Mouse (Mus musculus): ENCODE data around the gene Senp3. TPM values are rescaled to one million over a fixed set of nuclear protein-coding genes. Genes with fewer than 3 reads are reported as not detected.

Senp3 gene
- polyA plus RNA-seq, 1 experiment from 2014 or later: 59.2 TPM

- H3K27ac ChIP-seq (replicated peaks): no peak overlapping the region
- no peak for ATAC-seq (ENCODE audit: extremely low read depth, insufficient number of reproducible peaks, low FRiP score, low TSS enrichment)
- H3K4me2 ChIP-seq: no peak overlapping the region
- WGBS: 69% methylated on average over 18 of the region's 18 CpGs
- H3K4me1 ChIP-seq: peaks cover 16% of the 10 kb centered on the region
- H3K9me3 ChIP-seq: 0 out of 2 replicates have a peak, but pooled peaks cover 4% of the 10 kb centered on the region
- H3K36me3 ChIP-seq: no peaks in the 10 kb centered on the region
- H3K4me3 ChIP-seq: no peak overlapping the region
- no peak overlapping the region for H3K9ac ChIP-seq
- no peaks in the 10 kb centered on the region for H3K27me3 ChIP-seq (replicated peaks)
Measured at GRCm38 (mm10) chr11:69714636-69715329, 32.9 kb upstream of the Senp3 start.

DNA sequence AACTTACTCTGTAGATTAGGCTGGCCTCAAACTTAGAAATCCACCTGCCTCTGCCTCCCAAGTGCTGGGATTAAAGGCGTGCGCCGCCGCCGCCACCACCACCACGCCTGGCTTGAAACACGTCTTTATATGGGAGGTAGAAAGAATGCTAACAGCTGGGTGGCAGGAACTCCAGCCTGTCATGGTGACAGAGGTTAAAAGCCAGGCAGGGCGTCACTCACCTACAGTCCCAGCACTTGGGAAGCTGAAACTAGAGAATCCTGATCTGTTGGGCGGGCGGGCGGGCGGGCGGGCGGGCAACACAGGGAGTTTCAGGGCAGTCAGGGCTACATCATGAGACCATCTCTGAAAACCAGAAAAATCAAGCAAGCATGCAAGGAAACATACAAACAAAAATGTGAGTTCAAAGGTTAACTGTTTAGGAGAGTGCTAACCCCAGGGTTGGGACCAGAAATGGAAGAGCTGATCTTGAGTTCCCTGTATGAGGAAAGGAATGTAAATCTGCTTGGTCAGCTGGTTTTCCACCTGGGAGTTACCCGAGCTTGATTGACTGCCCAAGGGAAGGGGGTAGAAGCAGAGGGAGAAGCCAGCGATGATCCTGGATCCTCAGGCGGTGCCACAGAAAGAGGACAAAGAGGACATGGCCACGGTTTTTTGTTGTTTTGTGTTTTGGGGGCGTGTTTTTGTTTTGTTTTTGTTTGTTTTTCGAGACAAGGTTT is 31.2 kb upstream of the Senp3 start:
- Histone ChIP-seq H3K4me3 (no peak overlapping the region), H3K4me1 (peaks cover 21% of the 10 kb centered on the region), H3K4me2 (no peak overlapping the region), H3K9ac (no peak overlapping the region), H3K27ac (replicated peaks) (no peak overlapping the region), H3K36me3 (no peaks in the 10 kb centered on the region), H3K27me3 (replicated peaks) (no peaks in the 10 kb centered on the region), H3K9me3 (0 out of 2 replicates have a peak, but pooled peaks cover 4% of the 10 kb centered on the region)
- ATAC-seq (ENCODE audit: extremely low read depth, insufficient number of reproducible peaks, low FRiP score, low TSS enrichment): no peak
- 76% methylated on average over 20 of the region's 20 CpGs for WGBS

GRCm38 (mm10) chr11:69711082-69711481 is 29.2 kb upstream of the Senp3 start:
- 67% methylated on average over 2 of the region's 2 CpGs for WGBS
- 0 out of 2 replicates have a peak, but pooled peaks cover 4% of the 10 kb centered on the region for H3K9me3 ChIP-seq
- H3K4me2 ChIP-seq: no peak overlapping the region
- no peaks in the 10 kb centered on the region for H3K36me3 ChIP-seq
- H3K27ac ChIP-seq (replicated peaks): no peak overlapping the region
- no peak overlapping the region for H3K9ac ChIP-seq
- no peaks in the 10 kb centered on the region for H3K27me3 ChIP-seq (replicated peaks)
- H3K4me1 ChIP-seq: peaks cover 24% of the 10 kb centered on the region
- ATAC-seq (ENCODE audit: extremely low read depth, insufficient number of reproducible peaks, low FRiP score, low TSS enrichment): no peak
- no peak overlapping the region for H3K4me3 ChIP-seq

DNA sequence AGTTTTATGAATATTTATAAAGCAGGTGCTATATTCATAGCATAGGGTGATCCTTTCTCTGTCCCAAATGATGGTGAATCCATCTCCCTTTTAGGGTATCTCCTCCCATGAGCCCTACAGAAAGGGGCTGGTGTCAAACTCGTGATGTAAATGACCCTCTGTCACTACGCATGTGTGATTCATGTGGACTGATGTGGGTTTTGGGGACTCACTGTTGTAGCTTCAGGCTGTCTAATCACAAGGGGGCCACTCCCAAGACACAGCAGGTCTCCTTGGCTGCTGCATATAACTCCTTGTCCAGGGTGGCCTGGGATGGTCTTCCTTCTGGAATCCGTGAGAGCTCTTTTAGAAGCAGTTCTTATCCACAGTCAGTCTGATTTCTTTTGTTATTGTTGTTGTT is 28.6 kb upstream of the Senp3 start:
- 73% methylated on average over 3 of the region's 3 CpGs for WGBS

DNA sequence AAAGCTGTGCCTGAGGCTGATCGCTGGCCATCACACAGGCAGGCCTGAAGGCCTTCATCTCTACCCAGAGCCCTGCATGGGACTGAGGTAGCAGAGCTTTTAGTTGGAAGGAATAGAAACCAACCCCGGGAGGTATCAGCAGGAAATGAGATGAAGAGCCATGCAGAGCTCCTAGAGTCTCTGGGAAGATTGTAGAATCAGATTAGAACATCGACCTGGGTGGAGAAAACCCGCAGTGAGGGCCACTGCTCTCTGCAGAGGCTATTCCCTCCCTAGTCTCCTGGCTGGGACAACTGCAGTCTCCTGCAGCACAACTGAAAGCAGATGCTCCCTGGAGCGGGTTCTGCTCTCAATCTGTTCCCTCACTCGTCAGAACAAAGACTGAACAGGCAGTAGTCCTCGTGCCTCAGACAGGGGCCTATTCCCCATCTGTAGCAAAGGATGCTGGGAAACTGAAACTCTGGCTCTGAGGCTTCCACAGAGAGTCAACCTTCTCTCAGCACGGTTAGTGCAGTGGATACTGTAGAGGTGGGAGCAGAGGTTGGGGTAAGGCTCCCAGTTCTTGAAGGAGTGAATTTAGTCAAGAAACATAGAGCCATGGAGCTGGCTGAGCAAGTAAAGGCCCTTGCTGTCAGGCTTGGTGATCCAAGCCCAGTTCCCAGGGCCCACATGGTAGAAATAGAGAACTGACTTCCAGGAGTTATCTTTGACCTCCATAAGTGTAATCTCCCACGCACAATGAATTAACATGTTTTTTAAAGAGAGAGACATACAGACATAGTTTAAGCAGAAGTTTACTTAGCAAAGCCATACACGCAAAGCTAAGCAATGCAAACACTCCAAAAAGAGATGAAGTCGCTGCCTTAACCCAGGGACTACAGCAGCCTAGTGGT is 27.9 kb upstream of the Senp3 start:
- Histone ChIP-seq H3K4me3 (no peak overlapping the region), H3K36me3 (no peaks in the 10 kb centered on the region), H3K27me3 (replicated peaks) (no peaks in the 10 kb centered on the region), H3K4me2 (no peak overlapping the region), H3K27ac (replicated peaks) (no peak overlapping the region), H3K9ac (peak overlapping the region; percentile 25; the same call in 1 of the 2 replicates), H3K4me1 (peaks cover 13% of the 10 kb centered on the region; the same call in 1 of the 2 replicates), H3K9me3 (no peaks in the 10 kb centered on the region)
- WGBS: 45% methylated on average over 11 of the region's 11 CpGs
- no peak for ATAC-seq (ENCODE audit: extremely low read depth, insufficient number of reproducible peaks, low FRiP score, low TSS enrichment)

More for the DNA sequence above, 28.6 kb upstream of the Senp3 start:
- H3K27ac ChIP-seq (replicated peaks): no peak overlapping the region
- no peak overlapping the region for H3K4me3 ChIP-seq
- ATAC-seq (ENCODE audit: extremely low read depth, insufficient number of reproducible peaks, low FRiP score, low TSS enrichment): no peak
- no peak overlapping the region for H3K9ac ChIP-seq
- H3K36me3 ChIP-seq: no peaks in the 10 kb centered on the region
- H3K4me2 ChIP-seq: no peak overlapping the region
- H3K27me3 ChIP-seq (replicated peaks): no peaks in the 10 kb centered on the region
- peaks cover 18% of the 10 kb centered on the region for H3K4me1 ChIP-seq
- H3K9me3 ChIP-seq: 0 out of 2 replicates have a peak, but pooled peaks cover 2% of the 10 kb centered on the region

DNA sequence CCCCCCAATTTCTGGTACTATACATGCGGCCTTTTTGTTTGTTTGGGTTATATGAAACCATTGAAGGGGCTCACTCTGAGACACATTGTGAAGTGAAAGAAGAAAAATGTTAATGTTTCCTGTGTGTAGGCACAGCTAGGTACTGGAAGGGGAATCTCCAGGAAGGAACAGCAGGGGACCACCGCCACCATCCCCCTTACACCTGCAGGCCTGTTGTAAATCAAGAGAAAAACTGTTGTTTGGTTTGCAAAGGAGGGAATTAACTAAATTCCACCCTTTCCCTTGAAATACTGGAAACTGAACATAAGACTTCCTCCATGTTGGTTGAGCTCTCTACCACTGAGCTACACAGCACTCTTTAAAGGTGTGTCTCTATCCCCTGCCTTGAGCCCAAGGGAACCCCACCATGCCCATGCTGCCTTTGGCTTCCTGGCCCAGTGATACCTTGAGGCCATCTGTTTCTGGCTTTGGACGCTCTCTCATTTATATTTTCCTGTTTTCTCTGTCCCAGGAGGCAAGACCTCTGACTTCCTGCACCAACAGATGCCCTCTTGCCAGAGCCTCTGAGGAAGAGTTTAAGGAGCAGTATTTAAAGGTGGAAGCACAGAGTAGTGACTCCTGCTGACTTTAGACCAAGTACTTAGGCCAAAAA is 26.9 kb upstream of the Senp3 start:
- 75% methylated on average over 3 of the region's 3 CpGs for WGBS
- Histone ChIP-seq H3K9me3 (no peaks in the 10 kb centered on the region), H3K4me1 (0 out of 2 replicates have a peak, but pooled peaks cover 12% of the 10 kb centered on the region), H3K4me3 (no peak overlapping the region), H3K36me3 (no peaks in the 10 kb centered on the region), H3K27me3 (replicated peaks) (no peaks in the 10 kb centered on the region), H3K4me2 (no peak overlapping the region), H3K9ac (0 out of 2 replicates have a peak overlapping the region, but pooled peaks have one; percentile 5), H3K27ac (replicated peaks) (no peak overlapping the region)
- no peak for ATAC-seq (ENCODE audit: extremely low read depth, insufficient number of reproducible peaks, low FRiP score, low TSS enrichment)

GRCm38 (mm10) chr11:69707873-69708381 is 26.0 kb upstream of the Senp3 start:
- 78% methylated on average over 4 of the region's 4 CpGs for WGBS
- Histone ChIP-seq H3K9me3 (no peaks in the 10 kb centered on the region), H3K27ac (replicated peaks) (no peak overlapping the region), H3K4me2 (no peak overlapping the region), H3K9ac (no peak overlapping the region), H3K4me1 (0 out of 2 replicates have a peak, but pooled peaks cover 12% of the 10 kb centered on the region), H3K27me3 (replicated peaks) (no peaks in the 10 kb centered on the region), H3K4me3 (no peak overlapping the region), H3K36me3 (no peaks in the 10 kb centered on the region)
- ATAC-seq (ENCODE audit: extremely low read depth, insufficient number of reproducible peaks, low FRiP score, low TSS enrichment): no peak

DNA sequence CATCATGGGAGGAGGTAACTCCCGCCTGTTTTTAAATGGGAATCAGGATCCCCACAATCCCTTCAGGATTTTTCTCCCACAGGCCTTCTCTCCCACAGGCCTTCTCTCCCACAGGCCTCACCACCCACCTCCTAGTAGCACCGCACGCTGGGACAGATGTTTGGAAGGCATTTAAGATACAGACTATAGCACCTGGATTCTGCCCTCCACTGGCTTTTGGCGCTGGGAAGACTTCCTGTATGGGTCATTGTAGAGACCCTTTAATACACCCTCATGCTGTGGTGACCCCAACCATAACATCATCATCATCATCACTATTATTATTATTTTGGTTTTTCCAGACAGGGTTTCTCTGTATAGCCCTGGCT is 25.6 kb upstream of the Senp3 start:
- ATAC-seq (ENCODE audit: extremely low read depth, insufficient number of reproducible peaks, low FRiP score, low TSS enrichment): no peak
- Histone ChIP-seq H3K27ac (replicated peaks) (no peak overlapping the region), H3K4me2 (no peak overlapping the region), H3K27me3 (replicated peaks) (no peaks in the 10 kb centered on the region), H3K36me3 (no peaks in the 10 kb centered on the region), H3K4me3 (no peak overlapping the region), H3K9me3 (no peaks in the 10 kb centered on the region), H3K4me1 (0 out of 2 replicates have a peak, but pooled peaks cover 12% of the 10 kb centered on the region), H3K9ac (no peak overlapping the region)
- 85% methylated on average over 4 of the region's 4 CpGs for WGBS

GRCm38 (mm10) chr11:69706775-69707479 is 25.0 kb upstream of the Senp3 start:
- Histone ChIP-seq H3K36me3 (no peaks in the 10 kb centered on the region), H3K27me3 (replicated peaks) (no peaks in the 10 kb centered on the region), H3K4me1 (0 out of 2 replicates have a peak, but pooled peaks cover 12% of the 10 kb centered on the region), H3K9ac (no peak overlapping the region), H3K4me2 (no peak overlapping the region), H3K9me3 (no peaks in the 10 kb centered on the region), H3K4me3 (no peak overlapping the region), H3K27ac (replicated peaks) (no peak overlapping the region)
- ATAC-seq (ENCODE audit: extremely low read depth, insufficient number of reproducible peaks, low FRiP score, low TSS enrichment): no peak
- 47% methylated on average over 6 of the region's 6 CpGs for WGBS

DNA sequence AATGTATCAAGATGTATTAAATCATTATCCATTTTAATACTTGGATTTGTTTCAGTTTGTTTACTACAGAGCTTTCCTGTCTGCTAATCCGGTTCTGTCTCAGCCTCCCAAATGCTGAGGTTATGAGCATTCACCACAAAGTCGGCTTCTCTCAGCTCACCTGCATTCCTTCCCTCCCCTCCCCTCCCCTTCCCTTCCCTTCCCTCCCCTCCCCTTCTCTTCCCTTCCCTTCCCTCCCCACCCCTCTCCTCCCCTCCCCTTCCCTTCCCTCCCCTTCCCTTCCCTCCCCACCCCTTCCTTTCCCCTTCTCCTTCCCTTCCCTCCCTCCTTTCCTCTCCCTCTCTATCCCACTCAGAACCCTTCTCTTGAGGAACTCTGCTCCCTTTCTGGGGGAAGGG is 22.7 kb upstream of the Senp3 start:
- no peak overlapping the region for H3K9ac ChIP-seq
- no peak overlapping the region for H3K27ac ChIP-seq (replicated peaks)
- 26% methylated on average over 2 of the region's 2 CpGs for WGBS
- no peaks in the 10 kb centered on the region for H3K27me3 ChIP-seq (replicated peaks)
- no peak overlapping the region for H3K4me3 ChIP-seq
- peaks cover 17% of the 10 kb centered on the region for H3K4me1 ChIP-seq
- ATAC-seq (ENCODE audit: extremely low read depth, insufficient number of reproducible peaks, low FRiP score, low TSS enrichment): no peak
- no peaks in the 10 kb centered on the region for H3K36me3 ChIP-seq
- H3K4me2 ChIP-seq: no peak overlapping the region
- no peaks in the 10 kb centered on the region for H3K9me3 ChIP-seq
